Mouse (Mus musculus): ENCODE results near the gene Mpdu1.

Gene Mpdu1

GRCm38 (mm10) chr11:69692196-69692811 lies 29.9 kb upstream of the Mpdu1 start:
- DNase-seq (ENCODE audit: low spot score): no peak

- DNase-seq (ENCODE audit: low spot score): no peak
Measured at GRCm38 (mm10) chr11:69689891-69690290, 27.4 kb upstream of the Mpdu1 start.

- DNase-seq (ENCODE audit: low spot score): no peak
Measured at GRCm38 (mm10) chr11:69687061-69687460, 24.6 kb upstream of the Mpdu1 start.

- no peak for DNase-seq (ENCODE audit: low spot score)
Measured at GRCm38 (mm10) chr11:69686377-69686776, 23.9 kb upstream of the Mpdu1 start.

GRCm38 (mm10) chr11:69685526-69686148 lies 23.2 kb upstream of the Mpdu1 start, which contains the start of gene Tnfsf13:
Gene Tnfsf13, minus strand, starts transcription at chr11:69685784.
- peak; percentile 96 for DNase-seq (ENCODE audit: low spot score)

- no peak for DNase-seq (ENCODE audit: low spot score)
Measured at GRCm38 (mm10) chr11:69684936-69685335, 22.5 kb upstream of the Mpdu1 start.

GRCm38 (mm10) chr11:69684128-69684745 lies 21.8 kb upstream of the Mpdu1 start:
- no peak for DNase-seq (ENCODE audit: low spot score)

GRCm38 (mm10) chr11:69683576-69683975 lies 21.1 kb upstream of the Mpdu1 start:
- DNase-seq (ENCODE audit: low spot score): no peak

- peak; percentile 89 for DNase-seq (ENCODE audit: low spot score)
Measured at GRCm38 (mm10) chr11:69682840-69683533, 20.5 kb upstream of the Mpdu1 start.

GRCm38 (mm10) chr11:69682209-69682839 lies 19.9 kb upstream of the Mpdu1 start:
- DNase-seq (ENCODE audit: low spot score): no peak

GRCm38 (mm10) chr11:69681314-69682208 lies 19.1 kb upstream of the Mpdu1 start, which contains the start of gene Senp3:
Gene Senp3, minus strand, starts transcription at chr11:69682084.
- peak; percentile 94 for DNase-seq (ENCODE audit: low spot score)

- no peak for DNase-seq (ENCODE audit: low spot score)
Measured at GRCm38 (mm10) chr11:69680136-69680855, 17.9 kb upstream of the Mpdu1 start.

GRCm38 (mm10) chr11:69679144-69679543 lies 16.7 kb upstream of the Mpdu1 start:
- no peak for DNase-seq (ENCODE audit: low spot score)

GRCm38 (mm10) chr11:69672211-69672706 lies 9.8 kb upstream of the Mpdu1 start, which contains the start of gene Eif4a1:
Gene Eif4a1, minus strand, starts transcription at chr11:69672423.
- peak; percentile 100 for DNase-seq (ENCODE audit: low spot score)

GRCm38 (mm10) chr11:69671726-69672124 lies 9.3 kb upstream of the Mpdu1 start:
- DNase-seq (ENCODE audit: low spot score): no peak

GRCm38 (mm10) chr11:69670786-69671725 lies 8.6 kb upstream of the Mpdu1 start:
- peak; percentile 96 for DNase-seq (ENCODE audit: low spot score)

- DNase-seq (ENCODE audit: low spot score): no peak
Measured at GRCm38 (mm10) chr11:69666665-69667005, 4.2 kb upstream of the Mpdu1 start.

- DNase-seq (ENCODE audit: low spot score): peak; percentile 54
Measured at GRCm38 (mm10) chr11:69665961-69666664, 3.7 kb upstream of the Mpdu1 start, which contains the start of gene Cd68. Gene Cd68, minus strand, starts transcription at chr11:69666153.
